In genomic region chr14:46224421-46224950, GRCm38 (mm10) we compare ENCODE assay signal across 22 mouse cellular contexts.
A peak's percentile ranks its signal among the peaks of the same experiment; 100 is the strongest.
DNase-seq lines count a peak whose midpoint lies in the region; ATAC-seq and TF ChIP-seq lines count a peak whose summit lies in the region.
"Had no signal": no experiment of that assay in that cellular context is flagged by ENCODE, and none has a peak within 500 bp of the region (broad histone marks: within the 10 kb centered on the region; RNA-seq: fewer than 3 reads in every experiment).

No protein-coding gene starts in this region.

- no peak overlapping the region for H3K4me2 ChIP-seq in kidney, postnatal 0 days (ENCODE audit: low read length)
- H3K4me2 ChIP-seq: embryonic facial prominence, embryonic 13.5 days; heart, embryonic 13.5 days; hindbrain, embryonic 12.5 days; intestine, embryonic 15.5 days had no signal

- H3K4me3 ChIP-seq in kidney, postnatal 0 days (replicated peaks; ENCODE audit: low read depth, low read length): no peak overlapping the region
- no peak overlapping the region for H3K4me3 ChIP-seq in embryonic fibroblast, embryonic 13.5 days (ENCODE audit: insufficient read depth, low read length)
- H3K4me3 ChIP-seq: embryonic facial prominence, embryonic 13.5 days; gastrocnemius, adult 2 months; heart, embryonic 13.5 days; hindbrain, embryonic 12.5 days; intestine, embryonic 15.5 days had no signal

- H3K27me3 ChIP-seq in kidney, postnatal 0 days (ENCODE audit: insufficient read depth, low read length): no peaks in the 10 kb centered on the region
- H3K27me3 ChIP-seq: embryonic facial prominence, embryonic 13.5 days; heart, embryonic 13.5 days; hindbrain, embryonic 12.5 days; intestine, embryonic 15.5 days had no signal

- ATAC-seq in kidney, postnatal 0 days (replicated peaks; ENCODE audit: low FRiP score, low read depth): no peak
- no peak for ATAC-seq in erythroblast, adult 5-6 weeks (replicated peaks; ENCODE audit: low FRiP score, poor library complexity, severe bottlenecking)
- ATAC-seq: CD4-positive, CD25-positive, alpha-beta regulatory T cell, adult 4 months; forebrain, embryonic 16.5 days; hindbrain, embryonic 16.5 days; intestine, embryonic 15.5 days had no signal

- TF ChIP-seq POLR2A in embryonic fibroblast, embryonic 13.5 days (IDR thresholded peaks at IDR 0.05; ENCODE audit: low read depth, low read length): no peak

- H3K36me3 ChIP-seq in kidney, postnatal 0 days (ENCODE audit: insufficient read depth, low read length): no peaks in the 10 kb centered on the region
- H3K36me3 ChIP-seq: embryonic facial prominence, embryonic 13.5 days; G1E; heart, embryonic 13.5 days; hindbrain, embryonic 12.5 days; intestine, embryonic 15.5 days had no signal

- TF ChIP-seq CTCF in kidney, postnatal 0 days (IDR thresholded peaks at IDR 0.05; ENCODE audit: low read depth): no peak
- no peak for TF ChIP-seq CTCF in embryonic fibroblast, embryonic 13.5 days (IDR thresholded peaks at IDR 0.05; ENCODE audit: borderline replicate concordance, insufficient read depth, low read length)

- H3K9me3 ChIP-seq in kidney, postnatal 0 days (replicated peaks; ENCODE audit: low read length): no peaks in the 10 kb centered on the region
- H3K9me3 ChIP-seq: embryonic facial prominence, embryonic 13.5 days; G1E; heart, embryonic 13.5 days; hindbrain, embryonic 12.5 days; intestine, embryonic 15.5 days had no signal

- no peak overlapping the region for H3K9ac ChIP-seq in kidney, postnatal 0 days (ENCODE audit: low read depth, low read length)
- H3K9ac ChIP-seq: embryonic facial prominence, embryonic 13.5 days; heart, embryonic 13.5 days; hindbrain, embryonic 12.5 days; intestine, embryonic 15.5 days had no signal

- H3K27ac ChIP-seq in kidney, postnatal 0 days: no peak overlapping the region
- H3K27ac ChIP-seq in embryonic fibroblast, embryonic 13.5 days (ENCODE audit: insufficient read depth, low read length): peak overlapping the region; percentile 52; the same call in 1 of the 2 replicates
- H3K27ac ChIP-seq: embryonic facial prominence, embryonic 13.5 days; gastrocnemius, adult 2 months; heart, embryonic 13.5 days; hindbrain, embryonic 12.5 days; intestine, embryonic 15.5 days had no signal

- WGBS in kidney, postnatal 0 days: 59% methylated on average over 4 of the region's 4 CpGs

- no peaks in the 10 kb centered on the region for H3K4me1 ChIP-seq in kidney, postnatal 0 days (replicated peaks; ENCODE audit: insufficient read depth, low read length)
- 0 out of 2 replicates have a peak, but pooled peaks cover 5% of the 10 kb centered on the region for H3K4me1 ChIP-seq in embryonic fibroblast, embryonic 13.5 days (ENCODE audit: control insufficient read depth, insufficient read depth, low read length)
- H3K4me1 ChIP-seq: heart, embryonic 13.5 days; hindbrain, embryonic 12.5 days had no signal

- peak; percentile 68 for DNase-seq in kidney, postnatal 0 days (ENCODE audit: low spot score)
- no peak for DNase-seq in kidney, postnatal 25 days
- peak; percentile 23 for DNase-seq in embryo, embryonic 10.5 days (ENCODE audit: low spot score)
- DNase-seq in lung, postnatal 36 days: no peak
- DNase-seq in spleen, postnatal 14 days (ENCODE audit: low spot score in 2 of 2): no peak
- DNase-seq: adrenal gland, postnatal 10 days; B cell, adult 2 months; cerebellum, adult 11 months; cerebellum, adult 8-10 months; gastrocnemius, adult 2 months; gastrocnemius, postnatal 25 days; heart, postnatal 36 days had no signal

Comparison
In these comparisons a context has a peak if more than half of its experiments do, and no peak if none do; other contexts are left out.
1. DNase-seq: peak in kidney, postnatal 0 days (single experiment) and embryo, embryonic 10.5 days (single experiment); none in kidney, postnatal 25 days (0 of 2), lung, postnatal 36 days (single experiment) and spleen, postnatal 14 days (0 of 2).